Mouse (Mus musculus) bone marrow, adult 2 months (tissue): ENCODE data around the gene 9330159F19Rik. TPM values are rescaled to one million over a fixed set of nuclear protein-coding genes. Genes with fewer than 3 reads are reported as not detected.

ENCODE experiments used
- H3K27ac ChIP-seq: fragments of 200-500 bp; 2 replicates; pipeline ENCODE4 v1.5.1; 2012; ENCODE audit warnings: low read depth, mild to moderate bottlenecking, control low read depth, inconsistent platforms, low read length; ENCODE audit not compliant: control insufficient read depth, poor library complexity, insufficient read depth
- H3K4me1 ChIP-seq: fragments of 200-500 bp; 2 replicates; pipeline ENCODE4 v1.6.1; 2011; ENCODE audit warnings: low read length; ENCODE audit not compliant: control insufficient read depth, insufficient read depth
- H3K4me3 ChIP-seq: fragments of 200-500 bp; replicated peaks from 2 replicates; pipeline ENCODE3; 2011; ENCODE audit warnings: mild to moderate bottlenecking, low read depth, low read length, control low read depth; ENCODE audit not compliant: control insufficient read depth
- CTCF ChIP-seq: fragments of 200-500 bp; IDR thresholded peaks from 2 replicates; pipeline ENCODE4 v1.5.1; 2011; ENCODE audit warnings: low read length, control low read depth; ENCODE audit not compliant: control insufficient read depth, insufficient read depth
- POLR2A ChIP-seq: fragments of 200-500 bp; IDR thresholded peaks from 2 replicates; pipeline ENCODE4 v1.6.1; 2011; ENCODE audit warnings: low read depth, mild to moderate bottlenecking, control low read depth, low read length, borderline replicate concordance; ENCODE audit not compliant: control insufficient read depth
- WGBS: fragments of 180-500 bp; shearing (Covaris S2); methylation state at CpG from one replicate; pipeline ENCODE4 v1.1.7; 2018; 5-methylcytosine and 5-hydroxymethylcytosine counted together
- polyA plus RNA-seq: library from polyadenylated mRNA; stranded (reverse); fragments of >200 nt; gene quantifications from 2 replicates; pipeline ENCODE4 v1.2.4, GENCODE M21; 2011; ENCODE audit warnings: low replicate concordance; ENCODE audit not compliant: missing spikeins, insufficient read depth, insufficient read length

The 9330159F19Rik gene
- 0.63 and 0.67 TPM in 2 replicates for polyA plus RNA-seq

DNA sequence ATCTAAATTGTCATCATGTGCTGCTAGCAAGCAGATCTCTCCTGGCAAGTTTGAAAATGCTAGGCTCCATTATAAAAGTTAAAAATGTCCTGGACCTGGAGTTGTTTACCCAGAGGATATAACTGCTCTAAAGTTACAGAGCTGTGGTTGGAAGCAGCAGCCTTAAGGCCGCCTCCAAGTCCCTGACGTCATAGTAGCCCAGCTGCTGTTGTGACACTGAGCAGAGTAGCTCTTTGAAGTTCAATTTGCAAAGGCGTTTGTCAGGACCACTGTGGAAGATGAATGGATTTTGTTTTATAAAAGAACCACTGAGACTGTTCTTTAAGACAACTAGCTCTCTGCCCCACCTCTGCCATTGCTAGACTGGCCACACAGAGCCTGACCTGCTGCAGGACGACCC, at the start of gene 9330159F19Rik:
Gene 9330159F19Rik, plus strand, starts transcription at position 154 of the 400 bp plus-strand sequence.
- TF ChIP-seq POLR2A (no peak), CTCF (no peak)
- Histone ChIP-seq H3K4me3 (no peak within 1 kb of the TSS), H3K27ac (no peak within 1 kb of the TSS), H3K4me1 (no peaks in the 10 kb centered on the region)
- 16% methylated on average over 4 of the region's 4 CpGs for WGBS

DNA sequence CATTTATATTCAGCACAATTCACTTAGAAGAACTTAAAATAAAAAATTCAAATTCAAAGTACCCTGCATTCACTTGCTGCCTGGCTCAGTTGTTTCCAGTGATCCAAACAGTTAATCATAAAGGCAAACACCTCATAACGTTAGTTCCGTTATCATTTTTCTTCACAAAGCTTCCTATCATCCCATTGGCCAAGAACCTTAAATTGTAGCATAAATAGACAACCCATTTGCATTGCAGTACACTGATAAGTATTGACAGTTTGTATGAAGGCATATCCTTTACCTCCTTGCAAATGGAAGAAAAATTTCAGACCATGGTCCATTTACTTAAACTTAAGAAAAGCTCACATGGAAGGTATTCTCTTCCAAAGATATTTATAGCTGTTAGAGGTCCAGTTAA, 49.7 kb upstream of the 9330159F19Rik start:
- no peak for TF ChIP-seq CTCF
- TF ChIP-seq POLR2A: no peak
- H3K4me1 ChIP-seq: no peaks in the 10 kb centered on the region
- no peak overlapping the region for H3K27ac ChIP-seq
- WGBS: 72% methylated on average over 2 of the region's 2 CpGs
- no peak overlapping the region for H3K4me3 ChIP-seq

DNA sequence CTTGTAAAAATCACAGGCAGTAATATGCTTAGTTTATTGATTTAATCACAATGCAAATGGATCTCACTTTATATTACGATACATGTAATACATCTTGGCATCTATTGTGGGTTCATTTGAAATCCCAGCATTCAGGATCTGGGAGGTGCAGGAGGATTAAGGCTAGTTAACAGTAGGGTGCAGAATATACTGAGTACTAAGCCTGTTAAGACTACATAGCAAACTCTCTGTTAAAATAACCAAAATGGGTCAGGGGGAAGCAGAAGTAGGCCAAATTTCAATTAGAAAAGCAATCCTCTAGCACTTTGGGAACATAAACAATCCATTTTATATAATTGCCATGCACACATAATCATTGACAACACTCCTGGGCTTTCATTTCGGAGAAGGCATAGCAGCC, 37.6 kb upstream of the 9330159F19Rik start:
- H3K4me1 ChIP-seq: no peaks in the 10 kb centered on the region
- WGBS: 68% methylated on average over 2 of the region's 2 CpGs
- H3K27ac ChIP-seq: no peak overlapping the region
- no peak for TF ChIP-seq CTCF
- TF ChIP-seq POLR2A: no peak
- H3K4me3 ChIP-seq: no peak overlapping the region

DNA sequence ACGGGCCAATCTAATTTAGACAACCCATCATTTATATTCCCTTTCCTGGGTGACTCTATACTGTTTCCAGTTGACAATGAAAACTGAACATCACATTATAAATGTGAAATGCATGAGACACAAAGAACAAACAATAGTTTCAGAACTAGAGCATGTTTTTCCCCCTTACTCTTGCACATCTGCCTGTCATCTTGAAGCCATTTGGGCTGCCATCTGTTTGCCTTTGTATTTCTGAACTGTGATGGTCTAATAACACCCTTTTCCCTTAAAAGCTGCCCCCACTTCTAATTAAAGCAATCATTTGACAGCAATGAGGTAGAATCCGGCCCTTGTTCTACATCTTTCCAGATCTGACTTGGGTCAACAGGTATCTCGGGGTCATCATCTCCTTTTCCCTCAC, 35.8 kb upstream of the 9330159F19Rik start:
- H3K4me1 ChIP-seq: no peaks in the 10 kb centered on the region
- H3K27ac ChIP-seq: no peak overlapping the region
- H3K4me3 ChIP-seq: no peak overlapping the region
- TF ChIP-seq POLR2A (no peak), CTCF (no peak)
- WGBS: 72% methylated on average over 3 of the region's 3 CpGs

DNA sequence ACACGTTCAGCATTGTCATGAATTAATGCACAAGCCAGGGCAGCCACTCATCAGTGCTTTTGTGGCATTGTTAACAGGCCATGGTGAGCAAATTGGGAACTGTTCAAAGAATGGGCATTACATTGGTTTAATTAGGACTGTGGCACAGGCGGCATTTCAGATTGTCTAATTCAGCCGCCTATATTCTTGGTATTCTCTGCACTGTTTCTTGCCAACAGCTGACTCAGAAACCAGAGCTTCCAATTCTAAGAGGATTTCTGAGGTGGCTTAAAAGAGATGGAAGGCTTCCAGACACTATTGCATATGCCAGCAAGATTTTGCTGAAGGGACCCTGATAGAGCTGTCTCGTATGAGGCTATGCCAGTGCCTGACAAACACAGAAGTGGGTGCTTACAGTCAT, 34.5 kb upstream of the 9330159F19Rik start:
- Histone ChIP-seq H3K4me1 (no peaks in the 10 kb centered on the region), H3K27ac (no peak overlapping the region), H3K4me3 (no peak overlapping the region)
- WGBS: 80% methylated on average over 4 of the region's 4 CpGs
- TF ChIP-seq POLR2A (no peak), CTCF (no peak)

DNA sequence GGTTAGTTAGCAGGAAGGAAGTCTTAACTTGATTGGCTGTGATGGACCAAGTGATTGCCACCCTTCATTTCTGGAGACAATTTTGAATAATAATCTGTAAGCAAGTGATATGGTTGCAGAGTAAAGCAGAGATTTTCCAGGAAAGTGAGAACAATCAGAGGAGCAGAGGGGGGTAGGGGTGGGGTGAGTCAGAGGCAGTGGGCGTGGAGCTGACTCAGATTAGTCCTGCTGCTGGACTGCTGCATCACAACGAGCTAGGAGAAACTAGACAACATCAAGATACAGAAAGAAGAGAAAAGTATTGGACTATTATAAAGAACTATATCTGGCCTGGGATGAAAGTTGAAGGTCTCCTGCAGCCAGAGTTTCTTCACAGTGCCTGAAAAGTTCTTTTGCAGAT, 33.4 kb upstream of the 9330159F19Rik start:
- Histone ChIP-seq H3K4me3 (no peak overlapping the region), H3K27ac (no peak overlapping the region), H3K4me1 (no peaks in the 10 kb centered on the region)
- 26% methylated on average over 2 of the region's 2 CpGs for WGBS
- no peak for TF ChIP-seq POLR2A
- no peak for TF ChIP-seq CTCF

DNA sequence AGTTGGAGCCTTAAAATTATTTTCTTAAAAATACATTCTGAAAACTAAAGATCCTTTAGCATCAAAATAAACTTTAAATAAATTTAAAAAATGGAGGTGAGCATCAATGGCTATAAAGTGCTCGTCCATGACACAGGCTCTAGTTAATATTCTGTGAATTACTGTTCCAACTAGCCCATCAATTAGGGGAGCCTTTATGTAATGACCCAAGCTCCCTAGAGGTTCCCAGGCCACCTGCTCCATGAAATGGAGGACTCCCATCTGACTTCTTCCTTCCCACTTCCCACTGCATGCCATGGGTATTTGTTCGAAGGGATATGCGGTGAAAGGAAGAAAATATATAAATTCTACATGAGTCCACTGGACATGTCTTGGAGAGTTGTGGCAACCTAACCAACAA, 31.2 kb upstream of the 9330159F19Rik start:
- Histone ChIP-seq H3K4me1 (no peaks in the 10 kb centered on the region), H3K4me3 (no peak overlapping the region), H3K27ac (no peak overlapping the region)
- TF ChIP-seq CTCF: no peak
- no peak for TF ChIP-seq POLR2A
- WGBS: 69% methylated on average over 3 of the region's 3 CpGs

DNA sequence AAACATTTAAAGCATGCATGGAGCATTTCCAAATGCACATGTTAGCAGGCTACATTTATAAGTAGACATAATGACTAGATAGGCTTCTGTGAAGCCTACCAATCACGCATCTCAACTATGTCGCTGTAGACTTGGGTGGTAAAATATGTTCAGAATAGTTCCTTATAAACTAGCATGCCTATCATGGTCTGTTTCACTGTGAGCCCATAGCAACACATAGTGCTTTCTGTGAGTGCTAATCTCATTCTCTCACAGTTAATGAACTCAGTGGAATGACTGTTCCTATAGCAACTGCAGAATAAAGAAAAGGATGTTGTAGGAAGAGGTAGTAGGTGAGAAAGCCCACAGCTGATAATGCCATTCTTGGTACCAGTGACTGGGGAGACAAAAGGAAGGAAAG, 30.4 kb upstream of the 9330159F19Rik start:
- no peaks in the 10 kb centered on the region for H3K4me1 ChIP-seq
- WGBS: 82% methylated on average over 2 of the region's 2 CpGs
- no peak overlapping the region for H3K4me3 ChIP-seq
- H3K27ac ChIP-seq: no peak overlapping the region
- TF ChIP-seq POLR2A (no peak), CTCF (no peak)

DNA sequence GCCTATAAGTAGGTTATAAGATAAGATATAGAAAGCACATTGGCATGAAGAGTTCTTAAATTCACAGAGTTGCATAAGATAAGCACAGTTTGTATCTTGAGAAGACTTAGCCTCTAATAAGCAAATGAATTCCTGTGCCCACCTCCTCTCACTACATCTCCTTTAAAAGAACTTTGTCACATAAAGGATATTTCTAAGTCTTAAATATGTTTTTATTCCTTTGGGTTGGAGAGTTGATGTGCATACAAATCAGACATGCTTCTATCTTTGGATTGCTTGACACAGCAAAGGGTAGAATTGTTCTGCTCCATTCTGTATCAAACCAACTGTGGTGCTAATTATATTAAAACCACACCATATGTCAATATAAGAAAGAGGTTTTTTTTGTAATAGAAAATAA, 17.6 kb upstream of the 9330159F19Rik start:
- no peaks in the 10 kb centered on the region for H3K4me1 ChIP-seq
- H3K4me3 ChIP-seq: no peak overlapping the region
- H3K27ac ChIP-seq: no peak overlapping the region
- TF ChIP-seq CTCF (no peak), POLR2A (no peak)

DNA sequence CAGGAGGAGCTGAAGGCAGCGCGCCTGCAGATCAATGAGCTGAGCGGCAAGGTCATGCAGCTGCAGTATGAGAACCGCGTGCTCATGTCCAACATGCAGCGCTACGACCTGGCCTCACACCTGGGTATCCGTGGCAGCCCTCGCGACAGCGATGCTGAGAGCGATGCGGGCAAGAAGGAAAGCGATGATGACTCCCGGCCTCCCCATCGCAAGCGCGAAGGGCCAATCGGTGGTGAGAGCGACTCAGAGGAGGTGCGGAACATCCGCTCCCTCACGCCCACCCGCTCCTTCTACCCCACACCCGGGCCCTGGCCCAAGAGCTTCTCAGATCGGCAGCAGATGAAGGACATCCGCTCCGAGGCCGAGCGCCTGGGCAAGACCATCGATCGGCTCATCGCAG, 14.6 kb upstream of the 9330159F19Rik start:
- Histone ChIP-seq H3K27ac (no peak overlapping the region), H3K4me3 (no peak overlapping the region), H3K4me1 (no peaks in the 10 kb centered on the region)
- 95% methylated on average over 33 of the region's 33 CpGs for WGBS
- no peak for TF ChIP-seq CTCF
- TF ChIP-seq POLR2A: 0 out of 2 replicates have a peak, but pooled peaks have one; percentile 0
